Mouse (Mus musculus) cerebellum, adult 2 months (tissue): ENCODE results near the gene Afp.

Experiments
- CTCF ChIP-seq: fragments of 200-500 bp; IDR thresholded peaks from 2 replicates; pipeline ENCODE4 v1.5.1; 2011; ENCODE audit warnings: low read depth, mild to moderate bottlenecking, control low read depth, low read length, moderate library complexity, borderline replicate concordance; ENCODE audit not compliant: insufficient read depth
- POLR2A ChIP-seq: fragments of 200-500 bp; IDR thresholded peaks from 2 replicates; pipeline ENCODE4 v1.6.1; 2011; ENCODE audit warnings: low read length, control low read depth, borderline replicate concordance; ENCODE audit not compliant: insufficient read depth

GRCm38 (mm10) chr5:90485597-90485996 lies 4.9 kb upstream of the Afp start:
- TF ChIP-seq POLR2A (no peak), CTCF (no peak)
